Mouse (Mus musculus) telencephalon, adult 2 months (tissue): ENCODE measurements around the gene Bdkrb1.
A peak's percentile ranks its signal among the peaks of the same experiment; 100 is the strongest.

ENCODE experiments used
- DNase-seq: peaks from one replicate; pipeline ENCODE4 v3.0.0-alpha.2; 2011; ENCODE audit warnings: low read depth, low spot score

The Bdkrb1 gene

DNA sequence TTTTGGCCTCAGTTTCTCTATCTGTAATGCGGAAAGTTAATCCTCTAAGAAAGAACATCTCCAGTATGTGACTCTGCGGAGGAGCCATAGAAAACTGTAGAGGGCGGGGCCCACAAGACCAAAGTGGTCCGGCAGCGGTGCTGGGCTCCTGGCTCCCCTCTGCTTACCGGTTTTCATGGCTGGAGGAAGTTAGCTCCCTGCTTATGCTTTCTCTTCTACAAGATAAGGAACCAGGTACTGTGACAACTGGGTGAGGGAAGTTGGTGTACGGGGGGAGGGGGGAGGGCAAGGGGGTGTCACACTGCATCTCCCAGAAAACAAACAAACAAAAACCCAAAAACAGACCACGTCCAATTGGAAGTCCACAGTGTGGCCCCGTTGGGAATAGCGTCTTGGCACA, 4.4 kb upstream of the Bdkrb1 start:
- DNase-seq: no peak

- DNase-seq: no peak
Measured at GRCm38 (mm10) chr12:105599098-105599497, 3.8 kb upstream of the Bdkrb1 start.

- DNase-seq: no peak
Measured at GRCm38 (mm10) chr12:105601586-105601985, 1.3 kb upstream of the Bdkrb1 start.

DNA sequence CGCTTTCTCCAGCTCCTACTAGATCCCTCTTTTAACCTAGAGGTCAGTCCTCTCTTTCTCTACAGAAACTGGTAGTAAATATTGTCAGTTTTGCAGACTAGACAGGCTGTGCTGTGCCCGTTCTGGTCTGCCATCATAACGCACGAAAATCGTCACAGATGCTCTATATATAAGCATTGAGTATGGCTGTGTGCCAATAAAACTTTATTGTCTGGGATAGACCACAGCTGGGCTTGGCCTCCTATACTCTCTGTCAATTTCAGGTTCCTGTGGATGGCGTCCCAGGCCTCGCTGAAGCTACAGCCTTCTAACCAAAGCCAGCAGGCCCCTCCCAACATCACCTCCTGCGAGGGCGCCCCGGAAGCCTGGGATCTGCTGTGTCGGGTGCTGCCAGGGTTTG, 1.0 kb downstream of the Bdkrb1 start:
- DNase-seq: no peak

DNA sequence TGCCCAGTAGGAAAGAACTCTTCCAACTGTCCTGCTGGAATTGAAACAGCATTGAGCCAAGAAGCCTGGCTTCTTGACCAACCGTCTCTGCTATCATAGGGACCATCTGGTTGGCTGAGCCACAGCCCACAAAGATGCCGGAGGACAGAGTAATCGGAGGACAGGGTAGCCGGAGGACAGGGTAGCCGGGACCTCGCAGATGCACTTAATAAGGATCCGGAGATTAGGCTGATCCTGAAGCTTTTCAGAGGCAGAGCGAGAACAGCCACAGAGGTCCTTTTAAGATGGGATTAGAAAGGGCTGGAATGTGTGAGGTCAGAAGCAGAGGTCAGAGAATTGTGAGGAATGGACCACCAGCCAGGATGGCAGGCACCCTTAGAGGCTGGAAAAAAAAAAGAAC, 2.3 kb downstream of the Bdkrb1 start:
- no peak for DNase-seq

DNA sequence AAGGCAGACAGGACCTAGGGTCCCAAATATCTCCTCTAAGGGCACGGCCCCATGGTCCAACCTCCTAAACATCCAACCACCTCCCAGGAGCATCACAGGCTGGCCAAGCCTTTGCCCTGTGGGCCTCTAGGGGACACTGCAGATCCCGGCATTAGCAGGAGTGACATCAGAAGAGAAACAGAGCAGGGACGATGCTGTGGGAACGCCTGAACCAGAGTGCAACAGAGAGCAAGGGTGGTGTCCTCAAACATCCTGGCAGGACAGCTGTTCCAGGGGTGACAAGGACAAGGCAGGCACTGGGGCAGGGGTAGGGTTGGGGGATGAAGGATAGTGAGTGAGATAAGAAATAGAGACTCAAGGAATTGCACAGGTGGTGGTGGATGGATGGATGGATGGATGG, 4.0 kb downstream of the Bdkrb1 start:
- DNase-seq: no peak

GRCm38 (mm10) chr12:105611045-105611444, 8.2 kb downstream of the Bdkrb1 start:
- DNase-seq: no peak

DNA sequence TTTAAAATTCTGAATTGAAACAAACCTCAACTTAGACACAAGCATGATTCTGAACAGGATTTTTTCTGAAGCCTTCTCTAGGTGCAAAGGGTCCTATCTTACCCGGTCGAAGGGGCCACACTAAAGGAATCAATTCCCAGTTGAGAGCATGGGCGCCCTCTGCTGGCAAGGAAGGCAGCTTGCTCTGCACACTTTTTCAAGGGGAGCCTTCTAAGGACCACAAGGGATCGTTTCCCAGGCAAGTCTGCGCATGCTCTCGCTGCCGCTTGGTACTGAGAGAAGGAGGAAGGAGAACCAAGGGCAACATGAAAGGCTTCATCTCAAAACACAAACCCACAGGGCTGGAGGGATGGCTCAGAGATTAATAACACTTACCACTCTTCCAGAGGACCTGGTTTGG, 8.9 kb downstream of the Bdkrb1 start:
- peak; percentile 54 for DNase-seq

DNA sequence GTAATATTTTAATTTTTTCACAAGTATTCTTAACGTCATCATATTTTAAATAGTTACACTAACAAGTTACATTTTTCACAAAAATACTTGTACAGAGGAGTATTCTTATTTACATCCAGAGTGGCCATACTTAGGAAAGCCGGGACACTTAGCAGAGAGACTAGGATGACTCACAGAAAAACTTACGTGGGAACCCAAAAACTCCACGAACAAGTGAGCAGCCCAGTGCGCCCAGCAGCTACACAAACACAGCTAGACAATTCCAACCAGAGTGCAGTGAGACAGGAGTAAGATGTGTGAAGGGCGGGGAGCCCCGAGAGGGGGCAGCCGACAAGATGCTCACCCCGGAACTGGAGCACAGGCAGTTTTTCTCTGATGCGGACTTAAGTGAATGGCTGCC, 10.7 kb downstream of the Bdkrb1 start:
- peak; percentile 21 for DNase-seq

GRCm38 (mm10) chr12:105622048-105622447, 19.2 kb downstream of the Bdkrb1 start:
- no peak for DNase-seq

DNA sequence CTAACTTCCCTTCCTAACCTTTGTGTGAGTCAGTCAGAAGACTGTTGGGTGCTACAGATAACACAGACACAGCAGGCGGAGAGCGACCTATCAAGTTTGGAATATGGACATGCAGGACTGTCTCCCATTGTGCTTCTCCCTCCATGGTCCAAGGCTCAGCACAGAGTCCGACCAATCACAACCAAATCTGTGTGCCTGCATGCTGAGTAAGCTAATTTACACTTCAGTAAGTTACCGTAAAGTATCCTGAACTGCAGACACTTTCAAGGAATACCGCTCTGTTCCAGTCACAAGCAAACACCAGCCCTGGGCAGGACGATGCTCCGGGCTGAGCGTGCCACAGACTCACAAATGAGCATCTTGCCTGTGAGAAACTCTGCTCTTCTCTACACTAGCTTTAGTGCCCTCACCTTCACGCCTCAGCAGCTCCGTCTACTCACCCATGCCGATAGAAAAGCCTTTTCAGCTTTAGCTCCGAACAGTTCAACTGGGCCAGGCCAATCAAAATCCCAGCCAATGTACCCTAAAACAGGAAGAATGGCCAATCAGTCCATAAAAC, 20.2 kb downstream of the Bdkrb1 start:
- DNase-seq: no peak

- DNase-seq: peak; percentile 43
Measured at GRCm38 (mm10) chr12:105625798-105626197, 22.9 kb downstream of the Bdkrb1 start.

- no peak for DNase-seq
Measured at GRCm38 (mm10) chr12:105634374-105635067, 31.6 kb downstream of the Bdkrb1 start.

- no peak for DNase-seq
Measured at GRCm38 (mm10) chr12:105636551-105636950, 33.7 kb downstream of the Bdkrb1 start.

GRCm38 (mm10) chr12:105637554-105637953, 34.7 kb downstream of the Bdkrb1 start:
- DNase-seq: no peak

DNA sequence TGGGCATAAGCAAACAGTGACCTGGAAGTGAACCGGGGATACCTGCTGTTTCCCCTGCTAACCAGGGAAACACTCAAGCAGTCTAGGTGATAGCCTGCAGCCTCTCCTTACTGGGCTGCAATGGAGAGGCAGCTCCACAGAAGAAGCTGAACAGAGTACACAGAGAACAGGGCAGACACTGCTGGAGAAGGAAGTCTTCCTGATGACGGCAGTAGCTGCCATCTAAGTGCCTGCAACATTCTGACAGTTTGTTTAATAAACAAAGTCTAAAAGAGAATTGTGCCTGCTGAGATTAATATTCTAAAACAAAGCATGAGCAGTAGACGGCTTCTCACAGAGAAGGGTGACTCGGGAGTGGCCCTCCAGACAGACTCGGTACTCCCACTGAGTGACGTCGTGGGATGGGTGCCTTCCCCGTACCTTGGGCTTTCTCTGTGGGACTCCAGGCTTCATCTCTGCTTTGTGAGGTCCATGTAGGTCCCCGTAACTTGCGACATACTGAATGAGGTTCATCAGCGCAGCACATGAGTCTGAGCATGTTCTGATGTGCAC, 40.0 kb downstream of the Bdkrb1 start:
- DNase-seq: no peak
